Mouse (Mus musculus) heart, adult 2 months (tissue): Measurements from ENCODE around the gene Ccn1. TPM values are rescaled to one million over a fixed set of nuclear protein-coding genes. Genes with fewer than 3 reads are reported as not detected.

ENCODE experiments used
- DNase-seq, 2 experiments: peaks; one replicate each; pipeline ENCODE4 v3.0.0; 2021
- H3K27ac ChIP-seq: fragments of 200-600 bp; 2 replicates; pipeline ENCODE4 v1.8.1; 2022
- H3K27me3 ChIP-seq: fragments of 200-500 bp; 2 replicates; pipeline ENCODE4 v1.6.1; 2012; ENCODE audit warnings: mild to moderate bottlenecking, low read length, inconsistent platforms, mixed read lengths; ENCODE audit not compliant: control insufficient read depth, insufficient read depth
- H3K36me3 ChIP-seq: fragments of 200-500 bp; 2 replicates; pipeline ENCODE4 v1.6.1; 2012; ENCODE audit warnings: low read length, inconsistent platforms; ENCODE audit not compliant: control insufficient read depth, insufficient read depth
- H3K4me1 ChIP-seq: fragments of 200-500 bp; 2 replicates; pipeline ENCODE4 v1.6.1; 2011; ENCODE audit warnings: low read length; ENCODE audit not compliant: control insufficient read depth, insufficient read depth
- H3K4me3 ChIP-seq: fragments of 200-600 bp; 2 replicates; pipeline ENCODE4 v1.8.1; 2022
- H3K79me2 ChIP-seq: fragments of 200-500 bp; replicated peaks from 2 replicates; pipeline ENCODE4 v1.6.1; 2012; ENCODE audit warnings: mild to moderate bottlenecking, inconsistent platforms, low read length, moderate library complexity, mixed read lengths; ENCODE audit not compliant: control insufficient read depth, insufficient read depth
- H3K9ac ChIP-seq: fragments of 200-500 bp; 2 replicates; pipeline ENCODE4 v1.6.1; 2012; ENCODE audit warnings: low read depth, mild to moderate bottlenecking, control low read depth, inconsistent platforms, low read length, mixed read lengths
- CTCF ChIP-seq: fragments of 200-600 bp; IDR thresholded peaks from 2 replicates; pipeline ENCODE4 v1.8.1; 2022; ENCODE audit warnings: antibody characterized with exemption, mild to moderate bottlenecking, moderate library complexity
- EP300 ChIP-seq: fragments of 200-500 bp; IDR thresholded peaks from 2 replicates; pipeline ENCODE4 v1.6.1; 2011; ENCODE audit warnings: low read depth, low read length, control low read depth; ENCODE audit not compliant: insufficient read depth
- POLR2A ChIP-seq: fragments of 200-500 bp; IDR thresholded peaks from 2 replicates; pipeline ENCODE4 v1.6.1; 2011; ENCODE audit warnings: mild to moderate bottlenecking, low read depth, low read length, control low read depth; ENCODE audit not compliant: insufficient read depth
- WGBS: fragments of 180-500 bp; shearing (Covaris S2); methylation state at CpG from one replicate; pipeline ENCODE4 v1.1.7; 2018; 5-methylcytosine and 5-hydroxymethylcytosine counted together
- intact Hi-C: fragments of 180-260 bp; cut with DNase I; formaldehyde crosslinking; loops from one replicate; pipeline ENCODE4 v1.15.1; 2025
- long read RNA-seq: library from polyadenylated mRNA; stranded (forward); transcript quantifications from one replicate; pipeline ENCODE4 v2.0.0, GENCODE M21; 2021
- polyA plus RNA-seq: library from polyadenylated mRNA; depleted of rRNA; stranded (reverse); fragments of >200 nt; gene quantifications from 2 replicates; pipeline ENCODE4 v1.2.3, GENCODE M21; 2012; rRNA removed
- total RNA-seq, 2 experiments: library from RNA; stranded (reverse); gene quantifications; 2 replicates each; pipeline ENCODE4 v1.2.3; 2021

Ccn1 gene
- 10 to 100 TPM; 49.9 to 72.1 TPM for total RNA-seq
- polyA plus RNA-seq, result 39.7 and 45.0 TPM in 2 replicates
- long read RNA-seq, transcript Ccn1-201 (5 exons, 2,019 nt), result major isoform, 45 of 52 reads
- long read RNA-seq, partial matches to known transcripts, result 4 of 52 reads
- long read RNA-seq, other reads (novel, unspliced or antisense), result 3 of 52 reads

- peaks cover 10% of the 10 kb centered on the region for H3K36me3 ChIP-seq
- peak within 1 kb of the TSS; percentile 93 for H3K9ac ChIP-seq
- under 1% methylated on average over 29 of the region's 29 CpGs for WGBS
- H3K4me1 ChIP-seq, result peaks cover 16% of the 10 kb centered on the region
- H3K79me2 ChIP-seq, result no peaks in the 10 kb centered on the region
- intact Hi-C loops, result loop anchor here (1.0 to 5.0 kb wide), 8 partner anchors 35 to 272 kb away; partner anchors contain the start of gene Bcl10
- DNase-seq, result peak; percentile 92 to 93
- peak within 1 kb of the TSS; percentile 98 for H3K27ac ChIP-seq
- no peaks in the 10 kb centered on the region for H3K27me3 ChIP-seq
- peak within 1 kb of the TSS; percentile 71 for H3K4me3 ChIP-seq
- TF ChIP-seq EP300, result 0 out of 2 replicates have a peak, but pooled peaks have one; percentile 68
- TF ChIP-seq CTCF, result no peak
- peak; percentile 99 for TF ChIP-seq POLR2A
These were observed at the start of gene Ccn1 for GRCm38 (mm10) chr3:145649852-145650202. Ccn1 (minus strand) TSS chr3:145649981.

- intact Hi-C loops, result no loop called here
- no peak overlapping the region for H3K9ac ChIP-seq
- no peaks in the 10 kb centered on the region for H3K79me2 ChIP-seq
- H3K4me3 ChIP-seq, result no peak overlapping the region
- 70% methylated on average over 2 of the region's 2 CpGs for WGBS
- no peaks in the 10 kb centered on the region for H3K36me3 ChIP-seq
- H3K4me1 ChIP-seq, result no peaks in the 10 kb centered on the region
- no peak overlapping the region for H3K27ac ChIP-seq
- no peak for TF ChIP-seq EP300
- no peak for TF ChIP-seq POLR2A
- no peak for TF ChIP-seq CTCF
- DNase-seq, result no peak
- no peaks in the 10 kb centered on the region for H3K27me3 ChIP-seq
These were observed 43.6 kb upstream of the Ccn1 start for GRCm38 (mm10) chr3:145693361-145693760.

GRCm38 (mm10) chr3:145692037-145692436, 42.3 kb upstream of the Ccn1 start:
- TF ChIP-seq POLR2A, result no peak
- no peak for TF ChIP-seq EP300
- Histone ChIP-seq H3K27ac (no peak overlapping the region), H3K9ac (no peak overlapping the region), H3K27me3 (no peaks in the 10 kb centered on the region), H3K4me3 (no peak overlapping the region), H3K36me3 (no peaks in the 10 kb centered on the region), H3K79me2 (no peaks in the 10 kb centered on the region), H3K4me1 (no peaks in the 10 kb centered on the region)
- WGBS, result 70% methylated on average over 9 of the region's 9 CpGs
- intact Hi-C loops, result no loop called here
- peak in 1 of 2 experiments; percentile 17 for DNase-seq

GRCm38 (mm10) chr3:145691415-145691814, 41.6 kb upstream of the Ccn1 start:
- DNase-seq, result no peak
- Histone ChIP-seq H3K27ac (no peak overlapping the region), H3K4me3 (no peak overlapping the region), H3K36me3 (no peaks in the 10 kb centered on the region), H3K4me1 (no peaks in the 10 kb centered on the region), H3K9ac (no peak overlapping the region), H3K79me2 (no peaks in the 10 kb centered on the region), H3K27me3 (no peaks in the 10 kb centered on the region)
- TF ChIP-seq POLR2A (no peak), EP300 (no peak), CTCF (no peak)
- WGBS, result 70% methylated on average over 7 of the region's 7 CpGs
- intact Hi-C loops, result no loop called here

- intact Hi-C loops, result no loop called here
- Histone ChIP-seq H3K27me3 (no peaks in the 10 kb centered on the region), H3K4me3 (no peak overlapping the region), H3K4me1 (peaks cover 2% of the 10 kb centered on the region; the same call in 1 of the 2 replicates), H3K36me3 (no peaks in the 10 kb centered on the region), H3K9ac (no peak overlapping the region), H3K79me2 (no peaks in the 10 kb centered on the region), H3K27ac (no peak overlapping the region)
- TF ChIP-seq EP300, result no peak
- no peak for TF ChIP-seq CTCF
- TF ChIP-seq POLR2A, result no peak
- no peak for DNase-seq
- 94% methylated on average over 9 of the region's 9 CpGs for WGBS
These were observed 39.5 kb upstream of the Ccn1 start for GRCm38 (mm10) chr3:145689271-145689670.

GRCm38 (mm10) chr3:145687836-145688235, 38.1 kb upstream of the Ccn1 start:
- no peak for DNase-seq
- H3K27ac ChIP-seq, result no peak overlapping the region
- no peaks in the 10 kb centered on the region for H3K36me3 ChIP-seq
- H3K9ac ChIP-seq, result no peak overlapping the region
- TF ChIP-seq EP300 (no peak), CTCF (no peak), POLR2A (no peak)
- H3K4me3 ChIP-seq, result no peak overlapping the region
- no peaks in the 10 kb centered on the region for H3K27me3 ChIP-seq
- H3K79me2 ChIP-seq, result no peaks in the 10 kb centered on the region
- 51% methylated on average over 5 of the region's 5 CpGs for WGBS
- peaks cover 2% of the 10 kb centered on the region; the same call in 1 of the 2 replicates for H3K4me1 ChIP-seq
- intact Hi-C loops, result no loop called here
